Mouse (Mus musculus) retina, embryonic 14.5 days (tissue): Measurements from ENCODE around the gene Olfr655.

Experiments used
- DNase-seq: peaks from one replicate; pipeline ENCODE4 v3.0.0-alpha.2; 2015; ENCODE audit warnings: low spot score

Gene Olfr655

DNA sequence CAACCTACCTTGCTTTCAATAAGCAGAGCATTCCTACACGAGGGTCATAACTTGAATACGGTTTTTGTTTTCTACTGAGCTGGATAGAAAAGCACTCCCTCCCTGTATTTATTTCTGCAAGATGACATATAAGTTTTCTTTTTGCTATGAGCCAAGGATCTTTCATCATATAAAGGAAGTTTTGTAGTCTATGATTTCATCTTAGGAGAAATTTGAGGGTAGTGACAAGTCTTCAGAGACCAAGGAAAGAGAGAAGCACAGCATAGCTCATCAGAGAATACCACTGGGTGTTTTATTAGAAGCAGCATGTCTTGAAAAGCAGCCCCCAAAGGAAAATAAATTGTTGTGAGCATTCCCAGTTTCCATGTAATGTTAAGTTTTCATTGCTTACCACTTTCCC is at the start of gene Olfr655:
TSS of gene Olfr655 (minus strand) at position 101 of the 400 bp plus-strand sequence.
- DNase-seq = no peak

DNA sequence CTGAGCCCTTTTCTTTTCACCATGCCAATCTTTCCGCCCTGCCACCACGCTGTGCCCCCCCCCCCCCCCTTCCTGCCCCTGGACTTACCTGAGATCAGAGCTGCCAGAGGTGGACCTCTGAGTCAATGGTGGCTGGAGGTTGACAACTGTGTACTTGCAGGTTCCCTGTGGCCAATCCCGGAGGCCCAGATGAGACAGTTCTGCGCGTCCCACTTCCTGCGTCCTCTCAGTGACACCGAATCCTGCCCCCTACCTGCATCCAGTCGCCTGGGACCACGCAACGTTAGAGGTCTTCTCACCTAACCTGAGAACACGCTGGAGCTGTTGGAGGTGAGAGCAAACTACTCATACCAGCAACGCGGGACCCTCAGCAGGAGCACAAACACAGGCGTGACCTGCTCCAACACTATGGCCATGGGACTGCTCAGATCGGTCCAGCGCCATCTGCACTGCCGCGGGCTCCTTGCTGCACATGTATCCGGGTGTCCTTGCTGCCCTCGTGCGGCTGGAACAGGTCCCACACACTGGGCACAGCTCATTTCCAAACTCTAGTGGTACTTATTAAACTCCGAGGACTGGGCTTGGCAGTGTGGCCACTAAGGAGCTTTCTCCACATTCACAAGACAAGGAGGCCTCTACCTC is 45.4 kb upstream of the Olfr655 start, which contains the start of gene Olfr658:
TSS of gene Olfr658 (minus strand) at position 465 of the 642 bp plus-strand sequence.
- DNase-seq = peak; percentile 54

DNA sequence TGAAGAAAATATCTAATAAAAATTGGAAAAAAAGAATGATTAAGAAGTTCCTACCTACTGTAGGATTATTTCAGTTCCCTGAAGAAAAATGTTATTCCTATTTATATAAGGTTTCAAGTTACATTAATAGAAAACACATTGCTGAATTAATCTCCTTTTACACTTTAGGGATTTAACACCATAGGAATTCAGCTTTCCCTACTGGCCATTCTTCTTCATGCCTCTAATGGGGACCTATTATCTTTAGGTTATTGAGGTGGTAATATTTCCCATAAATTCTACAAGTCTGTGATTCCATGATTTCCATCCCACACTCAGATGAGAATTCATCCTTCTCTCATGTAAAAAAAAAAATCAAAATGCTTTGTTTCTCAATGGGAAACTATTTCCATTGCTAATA is 22.9 kb upstream of the Olfr655 start, which contains the start of gene Olfr657:
TSS of gene Olfr657 (plus strand) at position 301 of the 400 bp plus-strand sequence.
- DNase-seq = no peak

DNA sequence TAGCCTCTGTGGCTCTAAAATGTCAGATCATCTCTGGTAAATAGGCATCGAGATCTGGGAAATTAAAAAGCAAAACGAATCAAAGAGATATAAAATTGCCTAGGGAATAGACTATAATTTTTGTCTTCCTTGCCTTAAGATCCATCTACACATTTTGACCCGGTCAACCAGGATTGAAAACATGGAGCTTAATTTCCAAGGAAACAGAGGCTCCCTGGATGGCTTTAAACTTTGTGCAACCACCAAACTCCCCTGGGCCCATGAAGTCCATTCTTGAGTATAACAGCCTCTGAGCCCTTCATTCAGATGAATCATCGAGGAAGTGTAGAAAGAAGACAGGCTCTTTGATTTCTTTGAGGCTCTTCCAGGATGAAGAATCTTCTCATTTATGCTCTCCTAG is 12.1 kb upstream of the Olfr655 start, which contains the start of gene Olfr656:
TSS of gene Olfr656 (plus strand) at position 301 of the 400 bp plus-strand sequence.
- no peak for DNase-seq

DNA sequence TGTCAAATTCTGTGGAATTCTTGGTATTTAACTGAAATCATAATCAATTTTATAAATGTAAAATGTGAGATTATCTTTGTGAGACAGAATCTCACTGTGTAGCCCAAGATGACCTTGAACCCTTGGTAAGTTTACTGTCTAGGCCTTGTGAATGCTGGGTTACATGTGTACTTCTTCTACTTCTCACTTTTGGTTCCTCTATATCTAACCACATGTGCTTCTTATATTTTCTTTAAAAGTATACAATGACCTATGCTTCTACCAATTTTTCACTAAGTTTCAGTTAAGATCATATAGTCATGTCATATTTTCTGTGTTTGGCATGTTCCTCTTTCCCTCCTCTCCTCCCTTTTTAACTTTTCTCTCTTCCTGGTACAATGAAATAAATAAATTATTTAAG is 3.1 kb upstream of the Olfr655 start:
- DNase-seq = no peak

DNA sequence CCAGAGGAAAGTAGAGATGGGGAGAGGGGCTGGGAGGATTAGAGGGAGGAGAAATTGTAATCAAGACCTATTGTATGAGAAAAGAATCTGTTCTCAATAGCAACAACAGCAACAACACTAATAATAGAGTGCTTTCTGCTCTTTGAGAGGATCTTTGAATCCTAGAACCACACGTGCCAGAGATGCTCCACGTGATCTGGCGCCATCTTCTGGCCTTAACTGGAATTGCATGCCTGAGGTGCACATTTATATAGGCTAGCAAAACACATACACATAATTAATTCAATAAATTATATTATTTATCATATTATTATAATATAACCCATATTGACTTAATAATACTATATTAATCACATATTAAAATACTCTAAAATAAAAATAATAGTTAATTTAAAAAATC is 1.6 kb upstream of the Olfr655 start:
- peak; percentile 7 for DNase-seq

DNA sequence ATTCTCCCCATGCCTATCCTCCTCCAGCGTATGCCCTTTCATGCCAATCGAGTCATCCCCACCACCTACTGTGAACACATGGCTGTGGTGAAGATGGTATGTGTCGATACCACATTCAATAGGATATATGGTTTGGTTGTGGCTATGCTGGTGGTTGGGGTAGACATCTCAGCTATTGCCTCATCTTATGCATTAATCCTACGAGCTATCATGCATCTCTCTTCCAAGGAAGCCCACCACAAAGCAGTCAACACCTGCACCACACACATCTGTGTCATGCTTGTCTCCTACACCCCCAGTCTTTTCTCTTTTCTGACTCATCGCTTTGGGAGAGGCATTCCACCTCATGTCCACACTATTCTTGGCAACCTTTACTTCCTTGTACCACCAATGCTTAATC is 13.3 kb downstream of the Olfr655 start:
- DNase-seq = no peak

DNA sequence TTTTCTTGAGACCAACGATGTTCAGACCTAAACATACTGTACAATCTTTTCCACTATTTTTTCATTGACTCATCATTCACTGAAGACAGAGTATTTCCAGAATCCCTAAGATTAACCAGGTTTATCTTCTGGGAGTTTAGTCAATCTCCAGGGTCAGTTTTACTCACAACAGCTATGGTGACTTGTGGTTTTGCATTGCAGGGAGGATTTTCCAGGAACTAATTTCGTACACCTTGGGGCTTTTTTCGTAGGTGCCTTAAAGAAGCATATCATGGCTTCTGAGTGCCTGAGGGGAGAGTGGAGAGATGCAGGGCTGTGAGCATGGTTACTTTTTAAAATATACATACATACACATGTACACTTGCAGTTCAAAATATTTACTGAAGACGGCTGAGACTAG is 14.9 kb downstream of the Olfr655 start, which contains the start of gene Olfr654:
TSS of gene Olfr654 (plus strand) at position 301 of the 400 bp plus-strand sequence.
- DNase-seq = no peak

DNA sequence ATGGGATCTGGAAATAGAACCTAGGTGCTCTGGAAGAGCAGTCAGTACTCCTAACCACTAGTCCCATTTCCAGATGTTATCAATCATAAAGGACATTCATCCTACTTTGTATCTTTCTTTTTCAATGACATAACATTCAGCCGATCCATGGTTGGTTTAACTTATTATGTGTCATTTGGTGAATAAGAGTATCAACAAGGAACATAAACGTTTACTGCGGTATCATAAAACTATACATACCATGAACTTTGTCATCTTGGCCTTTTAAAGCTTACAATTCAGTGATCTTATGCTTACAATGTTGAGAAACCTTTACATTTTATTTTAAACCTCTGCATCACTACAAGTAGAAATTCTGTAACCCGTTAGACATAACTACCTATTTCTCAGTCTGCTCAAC is 20.1 kb downstream of the Olfr655 start:
- no peak for DNase-seq

DNA sequence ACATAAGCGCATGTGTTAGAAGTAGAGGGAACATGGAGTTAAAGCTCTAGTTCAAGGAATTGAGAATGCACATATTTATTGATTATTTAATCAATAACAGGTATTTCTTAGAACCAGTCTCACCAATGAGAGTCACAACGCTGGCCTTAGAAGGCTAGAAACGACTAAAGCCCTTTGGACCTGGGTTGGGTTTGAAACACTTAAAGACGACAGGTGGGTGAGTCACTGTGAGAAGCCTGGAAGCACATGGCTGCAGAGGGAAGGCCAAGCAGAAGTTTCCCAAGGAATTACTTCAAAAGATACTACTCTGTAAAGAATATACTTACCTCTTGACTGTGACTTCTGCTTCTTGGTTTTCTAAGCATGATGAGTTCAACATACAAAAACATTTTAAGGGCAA is 20.7 kb downstream of the Olfr655 start:
- DNase-seq = no peak

DNA sequence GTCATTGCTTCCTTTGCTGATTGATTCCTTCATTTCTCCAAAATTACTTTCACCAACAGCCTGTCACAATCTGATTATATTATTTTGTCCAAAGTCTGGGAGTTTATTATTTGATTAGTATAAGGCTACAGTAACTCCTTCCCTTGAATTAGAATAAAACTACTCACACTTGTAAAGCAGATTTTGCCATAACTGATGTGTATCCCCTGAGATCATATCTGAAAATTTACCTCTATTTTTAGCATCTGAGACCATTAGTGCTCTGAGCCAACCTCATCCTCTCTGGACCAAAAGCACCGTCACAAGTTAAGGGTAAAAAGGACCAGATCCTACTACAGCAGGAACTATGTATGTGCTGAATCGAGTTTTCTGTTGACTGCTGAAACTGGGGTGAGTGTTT is 24.6 kb downstream of the Olfr655 start, which contains the start of gene Olfr653:
TSS of gene Olfr653 (plus strand) at position 301 of the 400 bp plus-strand sequence.
- no peak for DNase-seq

DNA sequence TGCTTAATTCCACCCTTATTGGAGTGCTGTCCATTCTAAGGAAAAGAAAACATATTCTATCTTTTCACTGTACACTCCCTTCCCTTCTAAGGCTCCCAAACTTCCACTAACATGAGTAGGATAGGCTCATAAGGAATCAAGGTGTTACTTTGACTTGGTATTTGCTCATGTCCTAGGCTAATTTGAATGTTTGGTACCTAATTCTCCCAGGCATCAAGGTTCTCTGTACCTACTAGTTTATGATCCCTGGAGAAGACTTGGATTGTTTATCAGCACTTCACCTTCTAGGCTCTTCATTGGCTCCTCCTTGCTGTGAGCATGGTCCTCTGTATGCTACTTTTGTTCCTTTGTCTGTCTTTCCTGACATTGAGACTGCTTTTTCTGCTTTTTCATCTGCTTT is 41.0 kb downstream of the Olfr655 start, which contains the start of gene Olfr652:
TSS of gene Olfr652 (plus strand) at position 301 of the 400 bp plus-strand sequence.
- no peak for DNase-seq

DNA sequence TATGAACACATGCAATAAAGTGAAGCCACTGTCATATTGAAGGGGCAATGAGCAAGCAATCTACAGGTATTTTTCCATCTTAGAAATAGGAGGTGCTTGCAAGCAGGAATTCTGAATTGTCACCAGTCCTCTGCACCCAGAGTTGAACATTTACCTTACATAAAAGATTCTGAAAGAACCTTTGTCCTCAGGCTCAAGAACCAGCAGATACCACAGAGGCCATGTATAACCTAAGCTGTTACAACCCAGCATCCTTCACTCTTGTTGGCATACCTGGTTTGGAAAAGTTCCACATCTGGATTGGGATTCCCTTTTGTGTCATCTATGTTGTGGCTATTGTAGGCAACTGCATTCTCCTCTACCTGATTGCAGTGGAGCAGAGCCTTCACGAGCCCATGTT is 48.9 kb downstream of the Olfr655 start:
- DNase-seq = no peak

DNA sequence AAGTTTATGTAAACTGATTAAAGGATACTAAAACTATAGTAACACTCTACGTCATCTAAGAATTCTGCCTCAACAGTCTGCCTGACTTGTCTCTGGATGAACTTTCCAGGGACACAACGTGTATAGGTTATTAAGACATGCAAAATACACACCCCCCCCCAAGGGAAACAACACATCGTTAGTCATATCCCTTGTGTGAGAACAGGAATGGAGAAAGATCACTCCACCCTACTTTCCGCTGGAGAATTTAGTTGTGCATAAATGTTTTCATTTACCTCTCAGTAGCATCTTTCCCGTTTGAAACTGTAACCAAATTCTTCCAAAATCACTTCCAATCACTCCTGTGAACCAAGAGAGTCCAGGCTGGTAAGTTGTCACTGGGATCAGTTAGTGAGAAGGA is 51.7 kb downstream of the Olfr655 start, which contains the start of gene Olfr651:
TSS of gene Olfr651 (plus strand) at position 301 of the 400 bp plus-strand sequence.
- DNase-seq = no peak
